Mouse (Mus musculus): Measurements from ENCODE around the gene Selenon. TPM values are rescaled to one million over a fixed set of nuclear protein-coding genes. Genes with fewer than 3 reads are reported as not detected.
A peak's percentile ranks its signal among the peaks of the same experiment; 100 is the strongest.

Gene Selenon
- polyA plus RNA-seq, 1 experiment from 2014 or later: 7.5 TPM

DNA sequence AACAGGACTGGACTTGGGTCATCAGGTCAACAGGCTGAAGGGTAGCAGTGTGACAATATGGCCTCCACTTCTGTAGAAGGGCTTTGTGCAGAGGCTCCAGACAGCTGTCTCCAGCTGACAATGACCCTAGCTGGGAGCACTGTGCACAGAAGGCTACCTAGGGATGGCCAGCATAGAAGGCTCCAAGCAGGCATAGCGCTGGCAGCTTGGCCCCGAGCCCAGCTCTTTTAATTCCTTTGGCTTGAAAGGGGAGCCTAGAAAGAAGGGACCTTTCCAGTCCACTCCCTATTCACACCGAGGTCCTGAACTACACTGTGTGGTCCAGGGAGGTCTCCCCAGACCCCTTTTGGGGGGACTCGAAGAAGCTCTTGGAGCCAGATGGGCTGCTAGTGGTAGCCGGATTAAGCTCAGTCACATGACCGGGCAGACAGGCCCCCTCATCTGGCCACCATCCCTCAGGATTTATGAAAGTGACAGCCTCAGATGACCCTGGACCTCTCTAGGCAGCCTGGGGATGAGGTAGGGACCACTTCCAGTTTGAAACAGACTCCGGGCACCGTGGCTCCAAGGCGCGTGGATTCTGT, 12.9 kb downstream of the Selenon start:
- no peak for ATAC-seq (ENCODE audit: extremely low read depth, insufficient number of reproducible peaks, low FRiP score, low TSS enrichment)
- Histone ChIP-seq H3K27me3 (replicated peaks) (no peaks in the 10 kb centered on the region), H3K4me2 (no peak overlapping the region), H3K4me1 (peaks cover 11% of the 10 kb centered on the region), H3K9ac (no peak overlapping the region; the same call in 1 of the 2 replicates), H3K9me3 (no peaks in the 10 kb centered on the region), H3K36me3 (peaks cover 56% of the 10 kb centered on the region), H3K27ac (replicated peaks) (no peak overlapping the region; the same call in 1 of the 2 replicates), H3K4me3 (no peak overlapping the region)
- 79% methylated on average over 10 of the region's 10 CpGs for WGBS

DNA sequence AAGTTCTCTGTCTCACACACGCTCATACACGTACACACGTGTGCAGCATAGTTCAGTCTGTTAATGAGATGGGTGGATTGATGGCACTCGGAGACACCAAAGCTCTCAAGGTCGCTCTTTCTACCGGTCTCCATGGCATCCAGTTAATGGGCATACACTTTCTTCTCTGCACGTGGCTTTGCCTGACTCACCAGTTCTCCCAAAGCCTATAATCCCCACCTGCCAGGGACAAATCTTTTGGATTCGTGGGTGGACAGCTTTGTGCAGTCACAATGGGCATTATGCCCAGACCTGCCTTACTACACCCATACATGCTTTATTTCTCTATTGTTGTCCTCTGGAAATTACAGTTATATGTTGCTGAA, 16.2 kb downstream of the Selenon start:
- Histone ChIP-seq H3K4me1 (peaks cover 40% of the 10 kb centered on the region), H3K9ac (peak overlapping the region; percentile 78), H3K27me3 (replicated peaks) (no peaks in the 10 kb centered on the region), H3K4me2 (peak overlapping the region; percentile 99), H3K27ac (replicated peaks) (peak overlapping the region; percentile 93), H3K4me3 (peak overlapping the region; percentile 98), H3K36me3 (peaks cover 41% of the 10 kb centered on the region), H3K9me3 (no peaks in the 10 kb centered on the region)
- ATAC-seq (ENCODE audit: extremely low read depth, insufficient number of reproducible peaks, low FRiP score, low TSS enrichment): no peak
- 18% methylated on average over 8 of the region's 8 CpGs for WGBS

DNA sequence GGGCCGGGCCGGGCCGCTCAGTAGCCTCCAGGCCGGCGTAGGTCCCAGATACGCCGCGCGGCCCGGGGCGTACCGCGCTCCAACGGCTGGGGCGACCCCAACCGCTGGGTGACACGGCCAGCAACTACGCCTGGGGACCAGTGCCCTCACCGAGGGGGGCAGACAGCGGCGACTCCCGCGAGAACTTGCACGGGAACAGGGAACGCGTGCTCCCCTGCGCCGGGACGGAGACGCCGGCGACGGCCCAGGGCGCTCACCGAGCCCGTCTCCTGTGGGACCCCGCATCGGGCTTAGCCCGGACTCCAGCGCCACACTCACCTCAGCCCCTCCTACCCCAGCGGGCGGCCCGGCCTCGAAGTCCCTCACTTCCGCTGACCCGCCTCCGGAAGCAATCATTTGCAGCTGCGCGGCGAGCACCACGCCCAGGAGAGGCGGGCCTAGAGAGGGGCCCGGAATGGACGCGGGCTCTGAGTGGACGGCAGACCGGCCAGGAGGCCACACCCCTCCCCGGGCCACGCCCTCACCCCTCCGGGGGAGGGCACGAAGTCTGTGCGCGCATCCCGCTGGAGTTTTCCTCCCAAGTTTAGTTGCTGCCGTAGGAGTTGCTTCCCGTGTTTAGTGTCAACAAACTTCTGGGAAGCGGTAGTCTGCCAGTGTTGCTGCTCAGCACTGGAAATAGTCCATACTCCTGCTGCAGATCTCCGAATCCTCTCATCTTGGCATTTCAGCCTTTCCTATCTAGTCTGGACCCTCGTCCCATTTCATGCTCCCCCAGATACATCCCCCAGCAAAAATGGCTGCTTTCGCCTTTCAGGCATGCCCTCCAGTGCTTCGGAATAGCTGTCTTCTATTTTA, 16.8 kb downstream of the Selenon start, which contains the start of gene Mtfr1l:
Mtfr1l (minus strand) TSS at position 456 of the 855 bp plus-strand sequence.
- Histone ChIP-seq H3K4me3 (peak within 1 kb of the TSS; percentile 98), H3K4me1 (peaks cover 40% of the 10 kb centered on the region), H3K36me3 (peaks cover 41% of the 10 kb centered on the region), H3K9ac (peak within 1 kb of the TSS; percentile 96), H3K9me3 (no peaks in the 10 kb centered on the region), H3K27me3 (replicated peaks) (no peaks in the 10 kb centered on the region), H3K4me2 (peak within 1 kb of the TSS; percentile 99), H3K27ac (replicated peaks) (peak within 1 kb of the TSS; percentile 93)
- ATAC-seq (ENCODE audit: extremely low read depth, insufficient number of reproducible peaks, low FRiP score, low TSS enrichment): peak; percentile 95
- under 1% methylated on average over 71 of the region's 71 CpGs for WGBS

DNA sequence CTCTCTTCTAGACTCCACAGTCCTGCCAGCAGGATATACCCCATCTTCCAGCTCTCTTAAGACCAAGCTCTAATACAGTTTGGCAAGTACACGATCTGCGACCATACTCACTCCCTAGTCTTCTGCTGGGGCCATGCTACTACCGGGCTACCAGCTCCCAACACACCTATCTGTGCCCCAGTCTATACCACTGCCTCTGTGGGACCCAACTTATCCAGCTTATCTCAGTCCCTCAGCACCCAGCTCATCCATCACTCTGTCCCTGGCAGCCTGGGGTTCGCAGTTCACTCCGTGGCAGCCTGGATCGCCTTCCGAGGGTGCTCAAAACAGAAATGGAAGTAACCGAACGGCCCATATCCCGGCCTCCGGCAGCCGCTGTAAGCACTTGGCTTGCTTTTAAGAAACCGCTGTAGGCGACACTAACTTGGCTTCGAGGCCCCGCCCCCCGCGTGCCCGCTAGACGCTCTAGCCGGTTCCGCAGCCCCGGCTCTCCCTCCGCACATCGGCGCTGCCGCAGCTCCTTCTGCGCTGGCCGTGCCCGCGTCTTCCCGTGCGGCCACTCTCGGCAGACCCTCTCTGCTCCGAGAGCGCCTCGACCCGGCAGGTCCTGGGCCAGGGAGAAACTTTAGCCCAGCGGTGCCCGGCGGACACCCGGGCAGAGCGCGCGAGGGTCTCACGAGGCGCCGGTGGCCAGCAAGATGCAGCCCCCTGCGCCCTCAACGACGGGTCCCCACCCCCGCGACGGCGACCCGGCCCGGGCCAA, 17.7 kb downstream of the Selenon start:
- H3K9me3 ChIP-seq: no peaks in the 10 kb centered on the region
- peak overlapping the region; percentile 96 for H3K9ac ChIP-seq
- H3K36me3 ChIP-seq: peaks cover 41% of the 10 kb centered on the region
- 0 out of 2 replicates have a peak, but pooled peaks have one; percentile 15 for ATAC-seq (ENCODE audit: extremely low read depth, insufficient number of reproducible peaks, low FRiP score, low TSS enrichment)
- WGBS: 1% methylated on average over 57 of the region's 57 CpGs
- peaks cover 40% of the 10 kb centered on the region for H3K4me1 ChIP-seq
- H3K27ac ChIP-seq (replicated peaks): peak overlapping the region; percentile 93
- H3K27me3 ChIP-seq (replicated peaks): no peaks in the 10 kb centered on the region
- H3K4me3 ChIP-seq: peak overlapping the region; percentile 98
- peak overlapping the region; percentile 99 for H3K4me2 ChIP-seq

DNA sequence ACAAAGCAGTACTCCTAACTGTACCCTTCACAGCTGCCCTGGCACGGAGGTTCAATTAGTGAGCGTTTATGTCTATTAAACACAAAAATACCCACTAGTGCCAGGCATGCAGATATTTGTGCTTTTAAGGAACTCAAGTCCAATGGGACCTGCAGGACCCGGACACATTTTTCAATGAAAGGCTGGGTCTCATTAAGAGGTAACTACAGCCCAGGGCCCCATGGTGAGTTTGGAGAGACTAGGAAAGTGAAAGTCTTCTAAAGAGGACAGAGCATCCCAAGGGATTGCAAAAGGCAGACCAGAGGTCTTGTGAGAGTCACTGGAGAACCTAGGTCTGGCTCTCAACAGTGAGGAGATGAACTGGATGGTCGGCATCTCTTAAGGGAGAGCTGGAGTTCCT, 18.5 kb downstream of the Selenon start:
- no peak for ATAC-seq (ENCODE audit: extremely low read depth, insufficient number of reproducible peaks, low FRiP score, low TSS enrichment)
- no peaks in the 10 kb centered on the region for H3K9me3 ChIP-seq
- H3K4me3 ChIP-seq: peak overlapping the region; percentile 98
- WGBS: 81% methylated on average over 4 of the region's 4 CpGs
- H3K36me3 ChIP-seq: peaks cover 41% of the 10 kb centered on the region
- peaks cover 40% of the 10 kb centered on the region for H3K4me1 ChIP-seq
- peak overlapping the region; percentile 99 for H3K4me2 ChIP-seq
- H3K9ac ChIP-seq: peak overlapping the region; percentile 96
- H3K27ac ChIP-seq (replicated peaks): peak overlapping the region; percentile 93; the same call in 1 of the 2 replicates
- H3K27me3 ChIP-seq (replicated peaks): no peaks in the 10 kb centered on the region

DNA sequence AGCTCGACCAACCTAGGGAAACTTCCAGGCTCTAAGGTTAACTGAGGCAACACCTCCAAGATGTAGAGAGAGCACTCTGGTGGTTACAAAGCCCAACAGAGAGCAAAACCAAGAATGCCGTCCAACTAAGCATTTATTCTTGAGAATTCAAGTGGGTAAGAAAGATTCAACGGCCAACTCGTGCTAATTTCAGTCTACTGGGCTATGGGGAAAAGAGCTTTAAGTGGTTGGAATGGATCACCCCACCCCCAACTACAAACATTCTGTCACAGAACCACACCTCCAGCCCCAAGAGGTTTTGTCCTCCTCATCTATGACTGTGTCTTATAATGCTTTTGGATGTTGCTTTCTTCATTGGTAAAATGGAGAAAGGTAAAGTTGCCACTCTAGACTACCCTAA, 19.0 kb downstream of the Selenon start:
- no peaks in the 10 kb centered on the region for H3K9me3 ChIP-seq
- no peak overlapping the region for H3K27ac ChIP-seq (replicated peaks)
- no peaks in the 10 kb centered on the region for H3K27me3 ChIP-seq (replicated peaks)
- WGBS: 58% methylated on average over 4 of the region's 4 CpGs
- H3K4me1 ChIP-seq: peaks cover 40% of the 10 kb centered on the region
- H3K4me3 ChIP-seq: no peak overlapping the region
- no peak for ATAC-seq (ENCODE audit: extremely low read depth, insufficient number of reproducible peaks, low FRiP score, low TSS enrichment)
- no peak overlapping the region for H3K4me2 ChIP-seq
- peaks cover 43% of the 10 kb centered on the region for H3K36me3 ChIP-seq
- no peak overlapping the region for H3K9ac ChIP-seq

DNA sequence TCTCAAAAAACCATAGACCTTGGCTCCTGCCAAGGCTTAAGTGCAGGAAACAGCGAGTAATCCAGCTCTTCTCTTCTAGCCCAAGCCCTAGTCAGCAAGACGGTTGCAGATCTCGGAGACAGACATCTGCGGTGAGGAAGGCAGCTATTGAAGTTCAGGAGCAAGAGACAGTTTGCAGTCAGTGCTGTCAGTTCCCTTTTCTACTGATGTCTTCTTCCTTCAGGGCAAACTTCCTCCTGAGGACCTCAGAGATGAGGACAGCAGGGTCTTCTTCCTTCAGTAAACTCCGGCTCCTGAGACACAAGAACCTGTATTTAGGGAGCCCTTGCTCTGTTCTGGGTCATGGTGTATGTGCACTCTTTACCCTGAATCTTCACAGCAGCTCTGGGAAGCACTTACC, 25.7 kb downstream of the Selenon start:
- Histone ChIP-seq H3K27me3 (replicated peaks) (no peaks in the 10 kb centered on the region), H3K9ac (no peak overlapping the region), H3K9me3 (no peaks in the 10 kb centered on the region), H3K4me2 (no peak overlapping the region), H3K4me3 (no peak overlapping the region), H3K4me1 (peaks cover under 1% of the 10 kb centered on the region; the same call in 1 of the 2 replicates), H3K27ac (replicated peaks) (no peak overlapping the region), H3K36me3 (peaks cover 95% of the 10 kb centered on the region)
- 70% methylated on average over 5 of the region's 5 CpGs for WGBS
- no peak for ATAC-seq (ENCODE audit: extremely low read depth, insufficient number of reproducible peaks, low FRiP score, low TSS enrichment)

DNA sequence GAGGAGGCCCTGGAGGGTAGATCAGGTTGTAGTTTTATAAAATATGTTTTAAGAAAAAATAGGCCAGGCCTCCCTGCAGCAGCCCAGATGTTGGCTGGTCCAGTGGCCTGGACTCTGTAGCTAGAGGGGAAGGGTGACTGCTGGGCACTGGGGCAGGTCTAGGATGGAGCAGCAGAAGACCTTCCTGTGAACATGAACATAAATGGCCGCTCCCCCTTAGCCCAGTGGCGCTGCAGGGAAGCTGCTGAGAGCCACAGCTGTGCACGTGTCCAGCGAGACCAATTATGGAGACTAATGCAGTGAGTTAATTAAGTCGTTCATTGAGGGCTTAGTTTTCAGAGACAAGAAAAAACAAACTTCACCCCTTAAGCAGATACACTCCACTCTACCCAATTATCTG, 26.2 kb downstream of the Selenon start:
- peaks cover 93% of the 10 kb centered on the region for H3K36me3 ChIP-seq
- H3K27me3 ChIP-seq (replicated peaks): no peaks in the 10 kb centered on the region
- H3K9ac ChIP-seq: no peak overlapping the region
- H3K4me2 ChIP-seq: no peak overlapping the region
- 81% methylated on average over 5 of the region's 5 CpGs for WGBS
- ATAC-seq (ENCODE audit: extremely low read depth, insufficient number of reproducible peaks, low FRiP score, low TSS enrichment): no peak
- H3K9me3 ChIP-seq: no peaks in the 10 kb centered on the region
- no peaks in the 10 kb centered on the region for H3K4me1 ChIP-seq
- H3K27ac ChIP-seq (replicated peaks): no peak overlapping the region
- H3K4me3 ChIP-seq: no peak overlapping the region

DNA sequence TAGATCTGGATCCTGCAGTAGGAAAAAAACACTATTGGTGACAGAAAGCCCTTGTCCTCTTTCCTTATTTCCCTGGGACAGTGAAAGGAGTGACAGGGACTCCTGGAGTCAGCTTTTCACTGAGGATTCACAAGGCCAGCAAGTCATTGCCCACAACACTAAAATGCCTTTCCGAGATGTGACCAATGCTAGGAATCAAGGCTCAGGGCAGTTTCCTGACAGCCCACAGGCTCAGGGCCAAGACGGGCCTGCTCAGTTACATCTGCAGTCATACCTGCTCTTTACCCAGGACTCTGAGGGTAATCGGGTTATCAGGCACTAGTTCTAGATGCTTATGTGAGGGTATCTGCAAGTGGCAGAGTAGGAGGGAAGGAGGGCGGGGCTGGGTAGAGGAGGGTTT, 28.5 kb downstream of the Selenon start:
- H3K27ac ChIP-seq (replicated peaks): no peak overlapping the region
- peaks cover 3% of the 10 kb centered on the region; the same call in 1 of the 2 replicates for H3K4me1 ChIP-seq
- H3K9ac ChIP-seq: no peak overlapping the region; the same call in 1 of the 2 replicates
- no peaks in the 10 kb centered on the region for H3K9me3 ChIP-seq
- WGBS: 79% methylated on average over 4 of the region's 4 CpGs
- H3K27me3 ChIP-seq (replicated peaks): no peaks in the 10 kb centered on the region
- peaks cover 75% of the 10 kb centered on the region for H3K36me3 ChIP-seq
- no peak overlapping the region for H3K4me3 ChIP-seq
- no peak overlapping the region for H3K4me2 ChIP-seq
- ATAC-seq (ENCODE audit: extremely low read depth, insufficient number of reproducible peaks, low FRiP score, low TSS enrichment): no peak

DNA sequence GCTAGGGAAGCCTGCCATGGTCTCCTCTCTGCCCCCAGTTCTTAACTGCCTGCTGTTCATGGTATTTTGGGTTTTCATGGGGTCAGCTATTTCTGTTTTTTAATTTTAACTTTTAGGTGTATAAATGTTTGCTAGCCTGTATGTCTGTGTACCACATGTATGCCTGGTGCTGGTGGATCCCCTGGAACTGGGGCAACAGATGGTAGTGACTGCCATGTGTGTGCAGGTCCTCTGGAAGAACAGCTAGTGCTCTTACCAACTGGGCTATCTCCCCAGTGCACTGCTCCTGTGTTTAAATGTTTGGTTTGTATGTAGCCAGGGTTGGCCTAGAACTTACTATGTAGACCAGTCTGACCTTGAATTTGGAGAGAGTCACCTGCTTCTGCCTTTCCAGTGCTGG, 32.7 kb downstream of the Selenon start:
- H3K4me2 ChIP-seq: no peak overlapping the region
- no peak overlapping the region for H3K9ac ChIP-seq
- ATAC-seq (ENCODE audit: extremely low read depth, insufficient number of reproducible peaks, low FRiP score, low TSS enrichment): no peak
- no peak overlapping the region for H3K27ac ChIP-seq (replicated peaks)
- H3K9me3 ChIP-seq: no peaks in the 10 kb centered on the region
- H3K36me3 ChIP-seq: peaks cover 34% of the 10 kb centered on the region
- H3K27me3 ChIP-seq (replicated peaks): no peaks in the 10 kb centered on the region
- peaks cover 43% of the 10 kb centered on the region for H3K4me1 ChIP-seq
- no peak overlapping the region for H3K4me3 ChIP-seq

DNA sequence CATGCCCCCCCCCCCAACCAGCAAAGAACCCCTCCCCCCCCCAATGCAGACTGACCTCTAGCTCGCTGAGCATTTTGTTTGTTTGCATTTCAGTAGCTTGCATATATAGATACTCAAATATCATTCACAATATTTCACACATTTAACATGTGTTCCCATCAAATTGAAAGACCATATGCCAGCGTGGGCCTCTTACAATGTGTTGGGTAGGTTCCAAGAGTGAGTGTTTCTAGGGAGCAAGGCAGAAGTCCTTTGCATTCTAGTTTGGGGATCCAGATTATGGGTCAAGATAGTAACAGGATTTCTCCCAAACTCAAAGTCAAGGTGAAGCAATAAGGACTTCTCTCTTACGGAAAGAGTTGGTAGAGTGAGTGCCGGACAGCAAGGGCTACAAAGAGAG, 33.4 kb downstream of the Selenon start:
- ATAC-seq (ENCODE audit: extremely low read depth, insufficient number of reproducible peaks, low FRiP score, low TSS enrichment): no peak
- H3K9me3 ChIP-seq: no peaks in the 10 kb centered on the region
- H3K36me3 ChIP-seq: peaks cover 26% of the 10 kb centered on the region
- no peak overlapping the region for H3K27ac ChIP-seq (replicated peaks)
- H3K4me3 ChIP-seq: no peak overlapping the region
- peaks cover 51% of the 10 kb centered on the region for H3K4me1 ChIP-seq
- no peak overlapping the region for H3K4me2 ChIP-seq
- WGBS: 92% methylated on average over 4 of the region's 4 CpGs
- H3K9ac ChIP-seq: no peak overlapping the region
- no peaks in the 10 kb centered on the region for H3K27me3 ChIP-seq (replicated peaks)

Measured in heart, embryonic 13.5 days (tissue).